Mouse (Mus musculus): Measurements from ENCODE around the gene Creld2.
A peak's percentile ranks its signal among the peaks of the same experiment; 100 is the strongest.

Gene Creld2

GRCm38 (mm10) chr15:88853106-88853505, 33.7 kb downstream of the Creld2 start:
- no peak for DNase-seq (ENCODE audit: low spot score)

DNA sequence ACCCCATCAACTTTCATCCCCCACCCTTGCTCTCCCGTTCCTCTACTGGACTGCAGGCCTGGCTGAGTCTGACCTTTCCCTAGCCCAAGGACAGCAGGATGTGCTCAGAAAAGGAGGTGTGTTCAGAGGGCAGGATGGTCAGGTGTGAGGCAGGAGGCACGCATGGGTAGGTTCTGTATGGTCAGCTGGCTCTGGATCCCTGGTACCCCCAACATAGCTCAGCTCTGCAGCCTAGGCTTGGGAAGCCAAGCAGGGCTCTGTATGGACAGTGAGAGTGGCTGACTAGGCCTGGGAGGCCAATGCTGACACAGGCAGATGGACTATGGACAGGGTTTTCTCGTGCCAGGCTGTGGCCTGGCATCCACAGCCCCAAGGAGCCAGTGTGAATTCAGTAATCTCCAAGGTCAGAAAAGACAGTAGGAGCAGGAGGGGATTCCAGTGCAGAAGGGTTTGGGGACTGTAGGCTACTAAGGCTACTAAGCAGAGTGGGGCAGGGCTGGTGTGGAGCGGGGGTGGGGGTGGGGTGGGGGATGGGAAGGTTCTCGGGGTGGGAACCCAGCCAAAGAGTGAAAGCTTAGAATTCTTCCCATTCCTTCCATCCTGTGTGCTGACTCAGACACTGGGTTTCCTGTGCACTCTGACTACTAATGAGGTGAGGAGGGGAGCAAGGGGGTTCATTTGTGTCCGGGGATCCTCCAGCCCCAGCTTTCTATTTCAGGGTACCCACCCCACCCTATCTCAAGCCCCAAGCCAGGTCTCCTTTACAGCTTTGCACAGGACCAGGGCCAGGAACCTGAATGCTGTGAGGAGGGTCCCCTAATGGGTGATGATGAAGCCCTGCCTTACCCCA, 34.9 kb downstream of the Creld2 start:
- no peak for DNase-seq (ENCODE audit: low spot score)

DNA sequence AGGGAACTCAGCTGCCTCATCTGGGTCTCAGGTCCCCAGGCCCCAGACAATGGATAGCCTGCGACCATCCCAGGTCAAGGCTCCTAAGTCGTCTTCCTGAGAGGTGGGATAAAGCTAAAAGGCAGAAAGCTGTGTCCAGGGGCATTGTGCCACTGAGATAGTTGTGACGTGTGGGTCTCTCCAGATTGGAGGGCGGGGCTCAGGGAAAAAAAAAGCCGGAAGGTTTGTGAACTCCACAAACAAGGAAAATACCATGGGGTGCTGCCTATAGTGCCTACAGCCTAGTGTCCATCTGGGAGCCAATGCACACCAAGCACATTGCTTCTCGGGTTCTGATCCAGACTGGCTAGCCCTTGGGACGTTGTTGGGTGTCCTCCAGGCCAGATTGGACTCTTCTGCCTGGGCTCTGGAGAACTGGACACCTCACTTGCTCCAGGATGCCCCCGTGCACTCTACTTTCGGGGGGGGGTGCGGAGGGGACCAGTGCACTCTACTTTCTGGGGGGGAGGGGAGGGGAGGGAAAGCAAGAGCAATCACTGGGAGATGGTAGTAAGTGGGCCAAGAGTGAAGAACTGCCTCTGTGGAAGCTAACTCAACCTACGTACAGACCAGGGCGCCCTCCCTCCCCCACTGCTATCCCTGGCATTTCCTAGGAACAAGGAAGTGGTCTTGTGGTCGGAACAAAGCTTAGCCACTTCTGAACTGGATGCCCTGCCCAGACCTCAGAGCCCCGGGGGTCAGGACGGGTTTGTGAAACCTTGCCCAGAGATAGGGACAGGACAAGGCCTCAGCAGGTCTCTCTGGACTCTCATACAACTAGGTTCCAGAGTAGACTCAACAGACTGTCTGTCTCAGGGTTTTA, 35.8 kb downstream of the Creld2 start:
- DNase-seq (ENCODE audit: low spot score), result no peak

DNA sequence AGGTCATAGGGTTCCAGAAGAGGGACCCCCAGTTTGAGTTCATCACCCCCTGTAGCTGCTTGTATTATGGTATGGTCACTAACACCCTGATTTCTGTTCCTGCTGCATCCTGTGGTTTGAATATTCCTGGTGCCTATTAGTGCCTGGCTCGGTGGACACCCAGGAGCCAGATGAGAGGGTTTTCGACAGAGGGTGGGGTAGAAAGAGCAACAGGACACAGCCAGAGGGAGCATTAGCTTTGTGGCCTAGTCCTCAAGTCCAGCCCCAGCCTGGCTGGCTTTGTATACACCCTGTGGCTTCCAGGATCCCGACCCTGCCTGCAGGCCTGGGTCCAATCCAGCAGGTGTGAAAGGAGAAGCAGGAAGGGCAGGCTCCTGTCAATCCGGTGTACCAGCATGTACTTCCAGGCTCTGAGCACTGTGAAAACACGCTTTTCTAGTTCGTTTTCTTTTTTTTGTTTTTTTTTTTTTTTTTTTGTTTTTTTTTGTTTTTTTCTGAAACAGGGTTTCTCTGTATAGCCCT, 36.5 kb downstream of the Creld2 start:
- DNase-seq (ENCODE audit: low spot score), result no peak

DNA sequence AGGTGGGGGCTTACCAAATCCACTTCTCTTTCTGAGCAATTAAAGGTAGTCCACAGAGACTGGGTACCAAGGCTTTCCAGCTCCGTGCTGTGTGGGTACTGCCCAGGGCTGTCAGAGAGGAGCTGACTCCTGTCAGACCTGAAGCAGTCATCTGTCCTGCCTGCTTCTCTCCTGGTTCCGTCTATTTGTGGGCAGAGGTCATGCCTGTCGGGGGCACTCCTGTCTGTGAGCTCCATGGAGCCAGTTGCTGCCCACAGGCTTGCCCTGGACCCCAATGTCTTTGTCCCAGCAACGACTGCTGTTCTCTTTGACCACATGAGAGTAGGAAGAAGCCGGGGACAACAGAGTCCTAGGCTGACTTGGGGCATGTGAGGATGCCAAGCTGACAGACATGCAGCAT, 37.2 kb downstream of the Creld2 start:
- no peak for DNase-seq (ENCODE audit: low spot score)

- no peak for DNase-seq (ENCODE audit: low spot score)
These were observed 37.9 kb downstream of the Creld2 start for GRCm38 (mm10) chr15:88857361-88857760.

GRCm38 (mm10) chr15:88858141-88858541, 38.7 kb downstream of the Creld2 start:
- DNase-seq (ENCODE audit: low spot score), result no peak

DNA sequence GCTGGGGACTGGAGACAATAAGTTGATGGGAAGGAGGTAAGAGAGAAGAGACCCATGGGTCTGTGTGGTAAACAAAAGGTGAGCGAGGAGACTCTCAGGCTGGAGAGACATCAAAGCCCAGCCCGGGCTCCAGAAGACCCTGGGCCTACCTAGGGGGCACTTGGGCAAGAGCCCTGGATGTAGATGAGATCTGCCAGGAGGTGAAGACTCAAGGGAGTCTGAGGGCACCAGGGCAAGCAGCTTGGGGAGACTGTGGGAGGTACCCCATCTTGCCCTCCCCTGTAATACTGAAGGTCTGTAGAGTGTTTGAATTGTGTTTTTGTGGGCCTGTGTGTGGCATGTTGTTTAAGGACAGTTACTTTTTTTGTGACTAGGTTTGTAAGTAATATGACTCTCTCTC, 39.3 kb downstream of the Creld2 start:
- no peak for DNase-seq (ENCODE audit: low spot score)

DNA sequence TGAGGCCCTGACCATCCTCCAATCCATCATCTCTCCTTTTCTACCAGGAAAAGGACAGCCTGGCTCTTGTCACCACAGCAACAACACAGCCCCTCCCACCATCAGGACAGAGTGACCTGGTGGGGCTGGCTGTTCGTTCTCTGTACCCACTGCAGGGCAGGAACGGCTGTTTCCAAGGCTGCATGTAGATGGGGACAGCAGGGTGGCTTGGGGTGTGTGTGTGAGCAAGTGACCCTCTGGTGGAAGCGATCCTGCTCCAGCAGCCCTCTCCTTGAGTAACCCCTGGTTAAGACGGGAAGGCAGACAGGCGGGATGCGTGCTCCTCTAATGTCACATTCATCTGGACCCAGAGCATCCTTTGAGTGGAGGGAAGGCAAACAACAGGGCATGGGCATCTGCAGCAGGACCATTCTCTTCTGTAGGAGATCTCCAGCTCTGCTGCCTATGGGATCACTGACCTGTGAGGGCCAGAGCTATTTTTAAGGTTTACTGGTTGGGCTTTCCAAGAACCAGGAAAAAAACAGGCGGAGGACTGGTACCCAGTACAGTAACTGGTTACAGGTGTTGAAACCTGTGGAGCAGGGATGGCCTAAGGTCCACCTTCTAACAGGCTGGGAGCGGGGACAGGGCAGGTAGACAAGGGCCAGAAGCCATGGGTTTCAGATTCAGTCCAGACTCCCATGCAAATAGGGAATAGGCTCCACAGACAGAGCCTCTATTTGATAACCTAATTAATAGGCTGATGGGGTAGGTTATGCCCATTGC, 39.9 kb downstream of the Creld2 start:
- no peak for DNase-seq (ENCODE audit: low spot score)

- no peak for DNase-seq (ENCODE audit: low spot score)
These were observed 41.3 kb downstream of the Creld2 start for GRCm38 (mm10) chr15:88860781-88861180.

DNA sequence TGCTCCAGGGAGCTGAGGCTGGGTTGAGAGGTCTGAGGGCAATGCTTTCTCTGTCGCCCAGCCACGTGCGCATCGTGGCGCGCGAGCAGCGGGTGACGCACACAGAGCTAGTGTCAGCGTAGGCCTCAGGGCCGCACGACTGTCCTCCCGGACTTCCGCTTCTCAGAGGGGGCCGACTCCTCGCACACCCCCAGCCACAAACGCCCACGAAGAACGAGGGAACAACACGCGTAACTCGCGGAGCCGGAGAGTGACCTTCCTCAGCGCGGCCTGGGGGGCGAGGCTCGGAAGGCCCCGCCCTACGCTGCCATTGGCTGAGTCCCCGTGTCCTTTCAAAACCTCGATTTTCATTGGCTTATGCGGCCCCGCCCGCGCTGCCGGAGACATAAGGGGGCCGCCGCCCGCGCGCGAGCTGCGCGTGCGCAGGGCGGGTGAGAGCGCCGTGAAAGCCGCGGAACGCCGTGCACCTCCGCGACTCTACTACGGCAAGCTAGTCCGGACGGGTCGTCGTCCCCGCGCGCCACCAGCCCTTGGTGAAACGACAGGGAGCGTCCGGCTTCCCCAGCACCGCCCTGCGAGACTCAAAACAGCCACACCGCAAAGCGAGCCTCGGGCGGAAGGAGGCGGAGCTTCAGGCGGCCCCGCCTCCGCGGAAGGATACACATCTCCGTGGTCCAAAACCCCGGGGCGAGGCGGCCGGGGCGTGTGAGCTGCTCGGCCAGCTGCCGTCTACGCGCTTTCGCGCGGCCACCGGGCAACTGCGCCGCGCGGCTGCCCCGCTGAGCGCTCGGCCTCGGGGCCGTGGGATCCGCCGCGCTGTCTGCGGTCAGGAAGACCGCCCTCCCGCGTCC, 42.6 kb downstream of the Creld2 start, which contains the start of gene Pim3:
Gene Pim3 (plus strand): TSS at position 415 of the 851 bp plus-strand sequence.
- DNase-seq (ENCODE audit: low spot score), result peak; percentile 98

- peak; percentile 50 for DNase-seq (ENCODE audit: low spot score)
These were observed 43.6 kb downstream of the Creld2 start for GRCm38 (mm10) chr15:88862881-88863694.

DNA sequence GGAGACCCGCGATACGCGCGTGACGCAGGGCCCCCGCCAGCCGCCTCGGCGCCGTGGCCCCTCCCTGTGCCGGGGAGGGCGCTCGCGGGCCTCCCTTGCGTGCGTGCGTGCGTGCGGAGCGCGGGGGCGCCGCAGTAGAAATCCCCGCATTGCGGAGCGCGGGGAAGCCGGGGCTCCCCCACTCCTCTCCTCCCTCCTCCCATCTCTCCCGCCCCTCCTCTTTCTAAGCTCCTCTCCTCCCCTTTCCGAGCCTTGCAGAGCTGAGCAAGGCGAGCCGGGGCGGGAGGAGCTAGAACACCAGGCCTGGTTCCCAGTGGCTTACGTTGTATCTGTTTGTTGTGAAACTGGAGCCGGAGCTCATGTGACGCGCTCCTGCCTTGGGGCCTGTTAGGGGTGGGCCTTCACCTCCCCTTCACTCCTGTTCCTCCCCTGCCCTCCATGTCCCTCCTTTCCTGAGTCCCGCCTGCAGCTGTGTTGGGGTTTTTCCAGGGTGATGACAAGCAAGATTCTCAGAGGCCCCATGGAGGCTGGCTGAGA, 44.3 kb downstream of the Creld2 start:
- peak; percentile 96 for DNase-seq (ENCODE audit: low spot score)

DNA sequence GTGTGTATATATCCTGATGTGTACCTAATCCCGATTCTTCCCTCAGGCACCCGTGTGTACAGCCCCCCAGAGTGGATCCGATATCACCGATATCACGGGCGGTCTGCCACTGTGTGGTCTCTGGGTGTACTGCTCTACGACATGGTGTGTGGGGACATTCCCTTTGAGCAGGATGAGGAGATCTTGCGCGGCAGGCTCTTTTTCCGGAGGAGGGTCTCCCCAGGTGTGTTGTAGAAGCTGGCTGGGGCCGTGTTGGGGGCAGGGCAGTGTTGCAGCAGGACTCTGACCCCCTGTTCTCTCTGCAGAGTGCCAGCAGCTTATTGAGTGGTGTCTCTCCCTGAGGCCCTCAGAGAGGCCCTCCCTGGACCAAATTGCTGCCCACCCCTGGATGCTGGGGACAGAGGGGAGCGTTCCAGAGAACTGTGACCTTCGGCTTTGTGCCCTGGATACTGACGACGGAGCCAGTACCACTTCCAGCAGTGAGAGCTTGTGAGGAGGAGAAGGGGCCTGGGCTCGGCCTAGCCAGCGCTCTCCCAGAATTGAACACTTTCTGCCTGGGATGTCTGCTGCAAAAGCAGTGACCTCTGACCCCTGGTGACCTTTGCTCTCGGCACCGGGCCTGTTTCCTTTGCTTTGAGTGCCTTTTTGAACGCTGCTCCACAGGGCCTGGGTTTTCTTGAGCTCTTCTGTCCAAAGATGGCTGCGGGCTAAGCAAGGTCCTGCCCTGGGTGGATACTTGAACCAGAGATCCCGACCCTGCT, 45.0 kb downstream of the Creld2 start:
- peak; percentile 31 for DNase-seq (ENCODE audit: low spot score)

DNA sequence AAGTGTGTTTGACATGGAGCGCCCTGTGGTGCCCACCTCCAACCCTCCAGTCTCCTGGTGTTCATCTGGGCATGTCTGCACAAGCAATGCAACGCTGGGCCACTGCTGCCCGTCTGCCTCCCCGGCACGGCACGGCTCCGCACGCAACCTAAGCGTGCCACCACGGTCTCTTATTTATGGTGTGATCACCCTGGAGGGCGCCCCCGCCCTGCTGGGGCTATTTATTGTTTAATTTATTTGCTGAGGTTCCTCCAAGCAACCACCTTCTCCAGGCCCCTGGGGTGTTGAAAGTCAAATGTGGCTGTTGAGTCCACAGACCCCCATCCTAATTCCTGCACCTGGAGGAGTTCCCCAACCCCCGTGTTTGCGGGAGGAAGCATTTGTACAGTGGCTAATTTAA, 45.6 kb downstream of the Creld2 start:
- no peak for DNase-seq (ENCODE audit: low spot score)

- DNase-seq (ENCODE audit: low spot score), result no peak
These were observed 46.6 kb downstream of the Creld2 start for GRCm38 (mm10) chr15:88865888-88866695.

DNA sequence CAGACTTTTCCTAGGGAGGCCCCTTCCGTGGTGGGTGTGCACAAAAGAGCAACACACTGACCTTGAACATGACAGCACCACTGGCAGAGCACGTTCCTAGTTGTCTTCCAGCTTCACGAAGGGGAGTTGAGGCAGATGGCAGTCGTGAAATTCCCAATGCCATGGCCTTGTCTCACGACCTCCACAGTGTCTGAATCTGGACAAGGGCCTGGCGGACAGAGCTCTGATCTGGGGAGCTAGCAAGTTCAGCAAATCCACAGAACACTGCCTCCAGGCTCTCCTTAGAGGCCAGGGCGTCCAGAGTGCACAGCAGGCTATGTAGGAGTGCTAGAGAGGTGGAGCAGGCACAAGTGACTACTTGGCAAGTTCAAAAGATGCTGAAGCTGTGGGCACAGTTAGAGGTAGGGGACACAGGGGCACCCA, 47.5 kb downstream of the Creld2 start:
- no peak for DNase-seq (ENCODE audit: low spot score)

DNA sequence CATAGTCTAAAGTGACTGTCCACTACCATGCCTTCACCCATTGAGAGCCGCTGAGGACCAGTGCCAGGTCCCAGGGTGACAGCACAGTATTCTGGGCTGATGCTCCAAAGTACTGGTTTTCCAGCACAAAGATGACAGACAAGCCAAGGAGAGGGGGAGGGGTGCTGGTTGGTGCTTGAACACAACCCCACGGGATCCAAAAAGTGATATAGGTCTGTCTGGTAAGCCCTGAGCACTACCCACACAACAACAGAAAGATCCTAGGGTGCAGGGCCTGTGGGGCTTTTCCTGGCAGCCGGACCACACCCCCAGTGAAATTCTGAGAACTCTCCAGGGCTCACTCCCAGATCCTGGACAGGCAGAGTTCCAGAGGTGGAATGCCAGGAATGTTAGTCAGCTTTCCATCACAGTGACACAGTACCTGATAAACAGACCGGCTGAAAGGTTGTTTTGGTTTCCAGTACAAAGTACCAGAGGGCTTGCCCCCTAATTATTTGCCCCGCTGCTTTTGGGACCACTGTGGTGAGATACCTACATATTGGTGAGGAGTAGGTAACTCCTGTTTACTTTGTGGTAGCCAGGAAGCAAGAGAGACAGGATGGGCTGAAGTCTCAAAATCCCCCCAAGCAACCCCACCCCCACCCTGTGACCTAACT, 48.0 kb downstream of the Creld2 start:
- DNase-seq (ENCODE audit: low spot score), result peak; percentile 58

All from embryo, embryonic 10.5 days (tissue).